Comparison of ENCODE assay signal across 11 mouse cellular contexts in the genomic region with DNA sequence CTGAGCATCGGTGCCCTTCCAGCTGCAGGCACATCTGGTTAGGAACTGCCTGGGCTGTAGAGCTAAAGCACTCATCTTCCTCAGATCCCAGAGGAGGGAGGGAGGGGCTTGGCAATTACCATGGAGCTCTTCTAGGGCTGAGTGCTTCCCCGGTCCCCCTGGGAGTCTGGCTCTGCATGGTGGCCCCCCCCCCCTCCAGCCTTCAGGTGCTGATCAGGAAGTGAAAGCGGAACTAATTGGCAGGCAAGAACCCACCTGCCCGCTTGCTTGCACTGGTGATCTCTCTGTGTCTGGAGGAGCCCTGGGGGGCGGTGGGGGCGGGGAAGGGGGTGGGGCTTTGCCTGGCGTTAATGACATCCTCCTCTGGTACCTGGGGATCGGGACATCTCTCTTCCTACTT. TPM values are rescaled to one million over a fixed set of nuclear protein-coding genes. Genes with fewer than 3 reads are reported as not detected.
DNase-seq lines count a peak whose midpoint lies in the region; ATAC-seq lines count a peak whose summit lies in the region.
"Had no signal": no experiment of that assay in that cellular context is flagged by ENCODE, and none has a peak within 500 bp of the region (broad histone marks: within the 10 kb centered on the region; RNA-seq: fewer than 3 reads in every experiment).

No protein-coding gene starts in this region.

- H3K4me1 ChIP-seq in kidney, embryonic 16.5 days (ENCODE audit: insufficient read depth, low read length) = peaks cover 15% of the 10 kb centered on the region
- H3K4me1 ChIP-seq in embryonic facial prominence, embryonic 10.5 days = peaks cover 48% of the 10 kb centered on the region
- H3K4me1 ChIP-seq in embryonic facial prominence, embryonic 15.5 days = peaks cover 26% of the 10 kb centered on the region
- H3K4me1 ChIP-seq in midbrain, embryonic 15.5 days = peaks cover 36% of the 10 kb centered on the region

- H3K4me3 ChIP-seq in kidney, embryonic 16.5 days (ENCODE audit: low read length) = no peak overlapping the region
- H3K4me3 ChIP-seq in embryonic facial prominence, embryonic 10.5 days = peak overlapping the region; percentile 31; the same call in 1 of the 2 replicates
- H3K4me3 ChIP-seq in embryonic facial prominence, embryonic 15.5 days (replicated peaks) = no peak overlapping the region
- H3K4me3 ChIP-seq in midbrain, embryonic 15.5 days = no peak overlapping the region
- H3K4me3 ChIP-seq: heart, adult 2 months had no signal

- no peak overlapping the region for H3K27ac ChIP-seq in kidney, embryonic 16.5 days (ENCODE audit: low read length)
- H3K27ac ChIP-seq in embryonic facial prominence, embryonic 10.5 days (replicated peaks) = no peak overlapping the region
- no peak overlapping the region for H3K27ac ChIP-seq in embryonic facial prominence, embryonic 15.5 days (replicated peaks)
- no peak overlapping the region for H3K27ac ChIP-seq in midbrain, embryonic 15.5 days
- H3K27ac ChIP-seq: heart, adult 2 months had no signal

- H3K36me3 ChIP-seq in kidney, embryonic 16.5 days (ENCODE audit: insufficient read depth, low read length) = no peaks in the 10 kb centered on the region
- no peaks in the 10 kb centered on the region for H3K36me3 ChIP-seq in embryonic facial prominence, embryonic 10.5 days (replicated peaks)
- H3K36me3 ChIP-seq in embryonic facial prominence, embryonic 15.5 days = no peaks in the 10 kb centered on the region
- no peaks in the 10 kb centered on the region; the same call in 1 of the 2 replicates for H3K36me3 ChIP-seq in midbrain, embryonic 15.5 days (replicated peaks)

- no peak for ATAC-seq in kidney, embryonic 16.5 days (ENCODE audit: low FRiP score, low TSS enrichment)
- ATAC-seq in embryonic facial prominence, embryonic 15.5 days (ENCODE audit: insufficient number of reproducible peaks, low FRiP score, low TSS enrichment, low read depth) = peak; percentile 69
- peak; percentile 38 for ATAC-seq in midbrain, embryonic 15.5 days (replicated peaks)

- H3K9ac ChIP-seq in kidney, embryonic 16.5 days (replicated peaks; ENCODE audit: low read length) = no peak overlapping the region
- no peak overlapping the region for H3K9ac ChIP-seq in embryonic facial prominence, embryonic 15.5 days
- no peak overlapping the region for H3K9ac ChIP-seq in midbrain, embryonic 15.5 days
- H3K9ac ChIP-seq: lung, embryonic 14.5 days had no signal

- no peaks in the 10 kb centered on the region for H3K9me3 ChIP-seq in kidney, embryonic 16.5 days (ENCODE audit: low read length)
- no peaks in the 10 kb centered on the region for H3K9me3 ChIP-seq in embryonic facial prominence, embryonic 10.5 days
- no peaks in the 10 kb centered on the region for H3K9me3 ChIP-seq in embryonic facial prominence, embryonic 15.5 days (replicated peaks)
- no peaks in the 10 kb centered on the region for H3K9me3 ChIP-seq in midbrain, embryonic 15.5 days

- peak overlapping the region; percentile 16; the same call in 1 of the 2 replicates for H3K4me2 ChIP-seq in kidney, embryonic 16.5 days (replicated peaks; ENCODE audit: low read depth, low read length)
- no peak overlapping the region; the same call in 1 of the 2 replicates for H3K4me2 ChIP-seq in embryonic facial prominence, embryonic 15.5 days (replicated peaks)
- H3K4me2 ChIP-seq in midbrain, embryonic 15.5 days = no peak overlapping the region; the same call in 1 of the 2 replicates
- H3K4me2 ChIP-seq: lung, embryonic 14.5 days had no signal

- peaks cover 5% of the 10 kb centered on the region; the same call in 1 of the 2 replicates for H3K27me3 ChIP-seq in kidney, embryonic 16.5 days (ENCODE audit: insufficient read depth, low read length)
- peaks cover 70% of the 10 kb centered on the region for H3K27me3 ChIP-seq in embryonic facial prominence, embryonic 10.5 days (replicated peaks; ENCODE audit: low read depth, poor library complexity, severe bottlenecking)
- H3K27me3 ChIP-seq in embryonic facial prominence, embryonic 15.5 days = peaks cover 12% of the 10 kb centered on the region
- no peaks in the 10 kb centered on the region for H3K27me3 ChIP-seq in midbrain, embryonic 15.5 days (replicated peaks)

- 2% methylated on average over 8 of the region's 8 CpGs for WGBS in kidney, embryonic 16.5 days
- 3% methylated on average over 8 of the region's 8 CpGs for WGBS in embryonic facial prominence, embryonic 10.5 days
- WGBS in embryonic facial prominence, embryonic 15.5 days = 3% methylated on average over 8 of the region's 8 CpGs
- WGBS in midbrain, embryonic 15.5 days = 8% methylated on average over 8 of the region's 8 CpGs

- no peak for DNase-seq in kidney, postnatal 10 days
- DNase-seq in embryonic facial prominence, embryonic 10.5 days (ENCODE audit: low spot score) = peak; percentile 39
- DNase-seq in layer of hippocampus, adult 11-12 months (ENCODE audit: low spot score) = no peak
- DNase-seq in left cerebral cortex, adult 11 months (ENCODE audit: low spot score) = no peak
- DNase-seq in testis, postnatal 14 days (ENCODE audit: low spot score) = no peak
- DNase-seq: heart, adult 2 months; lung, embryonic 14.5 days had no signal

RNA-seq across cellular contexts. Expression of gene Cntn2, which starts 9.2 kb away (rescaled TPM):
- 0.25 and 0.58 TPM in 2 replicates for polyA plus RNA-seq in kidney, embryonic 16.5 days (2015; fragmentation: Nextera tagmentation; extraction: Ambion mirVana)
- 14.7 and 15.1 TPM in 2 replicates for polyA plus RNA-seq in embryonic facial prominence, embryonic 10.5 days (2016; fragmentation: Nextera tagmentation; extraction: Ambion mirVana)
- 1.4 and 1.5 TPM in 2 replicates for polyA plus RNA-seq in embryonic facial prominence, embryonic 15.5 days (2015; fragmentation: Nextera tagmentation; extraction: Ambion mirVana)
- 38.9 and 44.0 TPM in 2 replicates for polyA plus RNA-seq in midbrain, embryonic 15.5 days (2015; fragmentation: Nextera tagmentation; extraction: Ambion mirVana)
- polyA plus RNA-seq: testis, adult 2 months had no signal

RNA-seq across cellular contexts. Expression of gene Tmem81, which starts 27.8 kb away (rescaled TPM):
- 1.6 and 1.7 TPM in 2 replicates for polyA plus RNA-seq in kidney, embryonic 16.5 days (2015; fragmentation: Nextera tagmentation; extraction: Ambion mirVana)
- 1.8 and 2.1 TPM in 2 replicates for polyA plus RNA-seq in embryonic facial prominence, embryonic 10.5 days (2016; fragmentation: Nextera tagmentation; extraction: Ambion mirVana)
- 1.9 and 2.0 TPM in 2 replicates for polyA plus RNA-seq in embryonic facial prominence, embryonic 15.5 days (2015; fragmentation: Nextera tagmentation; extraction: Ambion mirVana)
- 0.99 and 1.0 TPM in 2 replicates for polyA plus RNA-seq in midbrain, embryonic 15.5 days (2015; fragmentation: Nextera tagmentation; extraction: Ambion mirVana)

RNA-seq across cellular contexts. Expression of gene Rbbp5, which starts 56.7 kb away (rescaled TPM):
- 46.6 and 50.1 TPM in 2 replicates for polyA plus RNA-seq in kidney, embryonic 16.5 days (2015; fragmentation: Nextera tagmentation; extraction: Ambion mirVana)
- 61.9 and 66.2 TPM in 2 replicates for polyA plus RNA-seq in embryonic facial prominence, embryonic 10.5 days (2016; fragmentation: Nextera tagmentation; extraction: Ambion mirVana)
- polyA plus RNA-seq in embryonic facial prominence, embryonic 15.5 days (2015; fragmentation: Nextera tagmentation; extraction: Ambion mirVana) = 40.5 and 41.6 TPM in 2 replicates
- polyA plus RNA-seq in midbrain, embryonic 15.5 days (2015; fragmentation: Nextera tagmentation; extraction: Ambion mirVana) = 46.5 and 50.3 TPM in 2 replicates
